Mouse (Mus musculus): ENCODE measurements around the gene Cep250. TPM values are rescaled to one million over a fixed set of nuclear protein-coding genes. Genes with fewer than 3 reads are reported as not detected.
A peak's percentile ranks its signal among the peaks of the same experiment; 100 is the strongest.

Gene Cep250
- polyA plus RNA-seq, 1 experiment from 2014 or later, result 35.7 TPM

GRCm38 (mm10) chr2:155944685-155945084 lies 11.6 kb upstream of the Cep250 start:
- Histone ChIP-seq H3K4me1 (peaks cover 57% of the 10 kb centered on the region), H3K4me2 (peak overlapping the region; percentile 50), H3K36me3 (no peaks in the 10 kb centered on the region), H3K9me3 (no peaks in the 10 kb centered on the region), H3K4me3 (peak overlapping the region; percentile 21; the same call in 1 of the 2 replicates), H3K27ac (peak overlapping the region; percentile 77), H3K9ac (peak overlapping the region; percentile 59), H3K27me3 (peaks cover 7% of the 10 kb centered on the region; the same call in 1 of the 2 replicates)
- no peak for ATAC-seq (ENCODE audit: insufficient number of reproducible peaks, insufficient read depth, low FRiP score, low TSS enrichment, low read depth)
- WGBS, result 75% methylated on average over 4 of the region's 4 CpGs

GRCm38 (mm10) chr2:155945124-155945523 lies 11.1 kb upstream of the Cep250 start, which contains the start of gene Gdf5:
Gdf5 (minus strand) TSS chr2:155945367.
- Histone ChIP-seq H3K27ac (peak within 1 kb of the TSS; percentile 77), H3K4me2 (peak within 1 kb of the TSS; percentile 50), H3K9ac (peak within 1 kb of the TSS; percentile 59), H3K36me3 (no peaks in the 10 kb centered on the region), H3K9me3 (no peaks in the 10 kb centered on the region), H3K27me3 (peaks cover 7% of the 10 kb centered on the region; the same call in 1 of the 2 replicates), H3K4me1 (peaks cover 62% of the 10 kb centered on the region), H3K4me3 (peak within 1 kb of the TSS; percentile 21)
- ATAC-seq (ENCODE audit: insufficient number of reproducible peaks, insufficient read depth, low FRiP score, low TSS enrichment, low read depth), result no peak
- 20% methylated on average over 13 of the region's 13 CpGs for WGBS

DNA sequence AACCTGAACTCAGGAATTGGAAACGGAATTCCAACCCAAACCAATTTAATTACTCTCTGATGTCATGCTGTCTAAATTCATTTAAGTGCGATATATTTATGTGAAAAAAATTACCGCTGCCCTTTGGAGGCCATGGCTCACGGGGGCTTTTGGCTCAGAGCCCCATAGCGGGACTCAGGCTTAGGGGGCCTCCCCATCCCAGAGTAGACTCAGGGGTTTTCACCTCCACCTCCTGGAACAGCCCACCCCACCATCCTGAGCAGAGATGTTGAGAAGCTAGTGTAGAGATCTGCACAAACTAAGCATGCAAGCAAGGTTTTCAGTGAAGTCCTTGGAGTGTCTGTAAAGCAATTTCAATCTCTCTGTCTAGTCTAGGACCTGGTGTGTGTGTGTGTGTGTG lies 10.7 kb upstream of the Cep250 start:
- no peak overlapping the region for H3K9ac ChIP-seq
- ATAC-seq (ENCODE audit: insufficient number of reproducible peaks, insufficient read depth, low FRiP score, low TSS enrichment, low read depth), result no peak
- H3K4me1 ChIP-seq, result peaks cover 62% of the 10 kb centered on the region
- peak overlapping the region; percentile 50 for H3K4me2 ChIP-seq
- peaks cover 7% of the 10 kb centered on the region; the same call in 1 of the 2 replicates for H3K27me3 ChIP-seq
- no peaks in the 10 kb centered on the region for H3K9me3 ChIP-seq
- H3K27ac ChIP-seq, result peak overlapping the region; percentile 8; the same call in 1 of the 2 replicates
- 32% methylated on average over 5 of the region's 5 CpGs for WGBS
- H3K4me3 ChIP-seq, result no peak overlapping the region
- no peaks in the 10 kb centered on the region for H3K36me3 ChIP-seq

DNA sequence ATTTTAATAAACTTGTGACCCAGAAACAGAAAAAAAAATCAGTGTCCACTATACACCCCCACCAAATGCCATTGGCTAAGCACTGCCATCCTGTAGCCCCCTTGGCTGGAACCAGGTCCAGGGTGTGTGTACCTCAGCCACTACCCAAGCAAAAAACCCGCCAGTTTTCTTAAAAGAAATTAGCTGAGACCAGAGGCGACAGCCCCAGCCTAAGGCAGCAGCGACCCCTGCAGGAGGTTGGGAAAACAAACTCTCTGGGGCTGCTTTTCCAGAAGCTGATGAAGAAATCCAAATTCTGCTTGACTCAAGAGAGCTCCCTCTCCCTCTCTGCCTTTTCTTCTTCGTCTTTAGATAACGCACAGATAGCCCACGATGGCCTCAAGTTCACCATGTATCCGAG lies 10.2 kb upstream of the Cep250 start:
- H3K4me1 ChIP-seq, result peaks cover 62% of the 10 kb centered on the region
- 3% methylated on average over 7 of the region's 7 CpGs for WGBS
- peaks cover 7% of the 10 kb centered on the region; the same call in 1 of the 2 replicates for H3K27me3 ChIP-seq
- no peak overlapping the region; the same call in 1 of the 2 replicates for H3K27ac ChIP-seq
- H3K9me3 ChIP-seq, result no peaks in the 10 kb centered on the region
- H3K36me3 ChIP-seq, result no peaks in the 10 kb centered on the region
- H3K9ac ChIP-seq, result no peak overlapping the region
- no peak overlapping the region for H3K4me2 ChIP-seq
- ATAC-seq (ENCODE audit: insufficient number of reproducible peaks, insufficient read depth, low FRiP score, low TSS enrichment, low read depth), result no peak
- H3K4me3 ChIP-seq, result no peak overlapping the region

GRCm38 (mm10) chr2:155946499-155946898 lies 9.8 kb upstream of the Cep250 start:
- Histone ChIP-seq H3K4me3 (no peak overlapping the region), H3K27me3 (peaks cover 7% of the 10 kb centered on the region; the same call in 1 of the 2 replicates), H3K4me1 (peaks cover 62% of the 10 kb centered on the region), H3K27ac (no peak overlapping the region), H3K9ac (no peak overlapping the region), H3K9me3 (no peaks in the 10 kb centered on the region), H3K36me3 (no peaks in the 10 kb centered on the region), H3K4me2 (no peak overlapping the region)
- WGBS, result 20% methylated on average over 4 of the region's 4 CpGs
- ATAC-seq (ENCODE audit: insufficient number of reproducible peaks, insufficient read depth, low FRiP score, low TSS enrichment, low read depth), result no peak

DNA sequence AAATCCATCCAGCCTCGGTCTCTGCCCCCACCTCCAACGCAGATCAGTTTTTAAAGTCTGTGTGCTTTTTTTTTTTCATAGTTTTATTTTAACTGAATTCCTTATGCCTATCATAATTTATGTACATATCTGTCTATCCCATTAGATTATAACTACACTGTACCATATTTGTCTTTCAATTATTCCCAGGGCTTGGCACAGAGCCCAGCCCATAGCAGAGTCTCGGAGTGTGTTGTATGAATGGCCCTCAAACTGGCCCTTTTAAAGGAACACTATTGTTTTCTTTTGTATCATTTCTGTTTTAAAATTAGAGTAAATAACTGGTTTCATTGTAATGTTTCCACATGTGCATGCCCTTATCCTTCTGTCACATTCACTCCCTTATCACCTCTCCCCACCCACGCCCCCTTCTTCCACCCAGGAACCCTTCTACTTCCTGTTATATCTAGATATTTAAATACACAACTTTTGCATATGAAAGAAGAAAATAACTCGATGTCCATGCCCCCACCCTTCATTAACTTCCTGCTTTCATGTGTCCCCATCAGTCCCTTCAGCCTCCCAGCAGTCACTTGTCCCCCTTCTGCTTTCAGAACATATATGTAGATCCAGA lies 8.8 kb upstream of the Cep250 start:
- Histone ChIP-seq H3K27ac (no peak overlapping the region), H3K4me3 (no peak overlapping the region), H3K9me3 (no peaks in the 10 kb centered on the region), H3K36me3 (no peaks in the 10 kb centered on the region), H3K27me3 (peaks cover 7% of the 10 kb centered on the region; the same call in 1 of the 2 replicates), H3K4me2 (no peak overlapping the region), H3K9ac (no peak overlapping the region), H3K4me1 (peaks cover 60% of the 10 kb centered on the region)
- no peak for ATAC-seq (ENCODE audit: insufficient number of reproducible peaks, insufficient read depth, low FRiP score, low TSS enrichment, low read depth)
- WGBS, result 57% methylated on average over 5 of the region's 5 CpGs

DNA sequence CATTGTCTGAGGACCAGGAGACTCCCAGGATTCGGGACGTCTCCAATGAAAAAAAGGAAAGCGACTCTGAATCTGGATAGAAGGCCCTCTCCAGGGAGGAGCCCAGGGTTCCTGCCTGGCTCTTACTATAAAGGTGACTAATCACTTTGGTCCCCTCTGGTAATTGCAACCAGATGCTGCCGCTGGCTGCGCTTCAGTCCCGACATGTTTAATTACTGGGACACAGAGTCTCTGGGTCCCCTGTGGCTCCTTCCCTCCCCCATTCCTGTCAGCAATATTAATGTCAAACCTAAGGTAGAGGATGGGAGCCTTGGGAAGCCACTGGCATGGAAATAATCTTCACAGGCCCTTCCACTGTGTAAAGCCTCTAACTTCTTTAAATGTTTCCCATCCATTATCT lies 6.9 kb upstream of the Cep250 start:
- Histone ChIP-seq H3K9me3 (no peaks in the 10 kb centered on the region), H3K27ac (no peak overlapping the region), H3K4me1 (peaks cover 47% of the 10 kb centered on the region), H3K27me3 (peaks cover 2% of the 10 kb centered on the region; the same call in 1 of the 2 replicates), H3K4me3 (no peak overlapping the region), H3K36me3 (no peaks in the 10 kb centered on the region), H3K9ac (0 out of 2 replicates have a peak overlapping the region, but pooled peaks have one; percentile 16), H3K4me2 (no peak overlapping the region)
- WGBS, result 9% methylated on average over 6 of the region's 6 CpGs
- ATAC-seq (ENCODE audit: insufficient number of reproducible peaks, insufficient read depth, low FRiP score, low TSS enrichment, low read depth), result no peak

DNA sequence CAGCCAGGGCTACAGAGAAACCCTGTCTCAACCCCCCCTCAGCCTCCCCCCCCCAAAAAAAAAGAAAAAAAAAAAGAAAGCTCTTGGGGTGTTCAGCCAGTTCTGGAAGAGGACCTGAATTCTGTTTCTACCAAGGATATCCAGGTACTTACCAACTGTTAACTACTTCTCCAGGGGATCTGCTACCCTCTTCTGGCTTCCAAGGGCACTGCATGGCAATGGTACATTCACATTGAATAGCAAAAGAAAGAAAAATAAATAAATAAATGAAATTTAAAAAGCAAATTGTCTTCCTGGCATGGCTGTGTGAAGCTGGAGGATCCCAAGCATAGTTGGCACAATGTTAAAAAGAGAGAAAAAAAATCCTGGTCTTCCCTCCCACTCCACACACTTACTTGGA lies 4.3 kb upstream of the Cep250 start:
- ATAC-seq (ENCODE audit: insufficient number of reproducible peaks, insufficient read depth, low FRiP score, low TSS enrichment, low read depth), result no peak
- H3K36me3 ChIP-seq, result no peaks in the 10 kb centered on the region

DNA sequence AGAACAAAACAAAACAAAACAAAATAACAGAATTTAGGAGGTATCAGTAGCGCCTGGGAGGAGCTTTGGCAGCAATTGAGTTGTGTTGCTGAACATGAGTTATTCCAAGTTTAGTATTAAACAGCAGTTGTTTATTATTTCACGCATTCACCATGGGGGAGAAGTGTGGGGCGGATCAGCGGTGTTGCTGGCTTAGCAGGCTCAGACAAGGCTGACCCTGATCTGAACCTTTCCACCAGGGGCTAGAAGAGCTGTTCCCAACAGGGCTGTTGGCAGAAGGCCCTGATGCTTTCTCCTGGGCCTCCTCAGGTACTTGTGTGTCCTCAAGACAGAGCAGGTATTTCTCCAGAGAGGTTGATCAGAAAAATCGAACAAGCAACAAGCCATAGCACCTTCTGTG lies 3.7 kb downstream of the Cep250 start:
- Histone ChIP-seq H3K4me2 (no peak overlapping the region), H3K9ac (no peak overlapping the region), H3K36me3 (peaks cover 45% of the 10 kb centered on the region), H3K4me1 (peaks cover 13% of the 10 kb centered on the region), H3K9me3 (no peaks in the 10 kb centered on the region), H3K27ac (no peak overlapping the region), H3K4me3 (no peak overlapping the region), H3K27me3 (no peaks in the 10 kb centered on the region)
- WGBS, result 92% methylated on average over 5 of the region's 5 CpGs
- no peak for ATAC-seq (ENCODE audit: insufficient number of reproducible peaks, insufficient read depth, low FRiP score, low TSS enrichment, low read depth)

More for the DNA sequence above, 4.3 kb upstream of the Cep250 start:
- no peak overlapping the region for H3K9ac ChIP-seq
- H3K9me3 ChIP-seq, result no peaks in the 10 kb centered on the region
- peaks cover under 1% of the 10 kb centered on the region; the same call in 1 of the 2 replicates for H3K27me3 ChIP-seq
- H3K4me2 ChIP-seq, result no peak overlapping the region
- H3K4me3 ChIP-seq, result no peak overlapping the region
- no peak overlapping the region for H3K27ac ChIP-seq
- peaks cover 21% of the 10 kb centered on the region for H3K4me1 ChIP-seq

DNA sequence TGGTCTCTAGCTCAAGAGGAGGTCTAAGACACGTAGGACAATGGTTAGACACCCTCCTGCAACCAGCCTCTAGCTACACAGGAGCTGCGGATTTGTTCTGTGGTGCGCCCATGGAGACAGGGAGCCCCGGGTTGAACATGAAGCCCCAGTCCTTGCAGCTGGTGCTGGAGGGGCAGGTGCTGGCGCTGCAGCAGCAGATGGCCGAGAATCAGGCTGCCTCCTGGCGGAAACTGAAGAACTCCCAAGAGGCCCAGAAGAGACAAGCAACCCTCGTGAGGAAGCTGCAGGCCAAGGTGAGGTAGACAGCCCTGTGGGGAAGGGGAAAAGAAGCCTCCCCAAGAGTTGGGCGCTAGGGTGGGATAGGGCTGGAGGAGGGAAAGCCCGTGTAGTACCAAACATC lies 5.6 kb downstream of the Cep250 start:
- no peak for ATAC-seq (ENCODE audit: insufficient number of reproducible peaks, insufficient read depth, low FRiP score, low TSS enrichment, low read depth)
- Histone ChIP-seq H3K27ac (no peak overlapping the region), H3K4me3 (no peak overlapping the region), H3K9ac (no peak overlapping the region), H3K9me3 (no peaks in the 10 kb centered on the region), H3K27me3 (no peaks in the 10 kb centered on the region), H3K4me2 (no peak overlapping the region), H3K4me1 (peaks cover 13% of the 10 kb centered on the region), H3K36me3 (peaks cover 61% of the 10 kb centered on the region)
- 77% methylated on average over 10 of the region's 10 CpGs for WGBS

DNA sequence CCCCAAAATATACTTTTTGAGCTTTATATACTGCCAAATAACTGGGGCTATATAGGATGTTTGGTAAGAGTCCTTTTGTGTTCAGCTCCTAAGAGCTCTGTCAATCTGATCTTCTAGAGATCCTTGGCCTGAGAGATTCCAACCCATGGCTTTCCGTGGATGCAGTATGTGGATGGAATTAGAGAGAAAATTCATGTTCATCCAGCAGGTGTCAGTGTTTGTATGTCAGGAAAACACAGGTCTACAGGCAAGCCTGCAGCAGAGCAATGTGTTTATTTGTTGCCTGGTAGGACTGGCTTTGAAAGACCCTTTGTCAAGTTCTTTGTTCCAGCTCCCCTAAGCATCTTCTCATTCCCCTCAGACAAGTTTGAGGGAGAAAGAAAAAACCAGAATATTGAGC lies 6.7 kb downstream of the Cep250 start:
- H3K4me3 ChIP-seq, result no peak overlapping the region
- ATAC-seq (ENCODE audit: insufficient number of reproducible peaks, insufficient read depth, low FRiP score, low TSS enrichment, low read depth), result no peak
- H3K27ac ChIP-seq, result no peak overlapping the region
- 31% methylated on average over 1 of the region's 1 CpGs for WGBS
- no peak overlapping the region for H3K4me2 ChIP-seq
- peaks cover 5% of the 10 kb centered on the region; the same call in 1 of the 2 replicates for H3K4me1 ChIP-seq
- H3K9ac ChIP-seq, result no peak overlapping the region
- H3K36me3 ChIP-seq, result peaks cover 72% of the 10 kb centered on the region
- no peaks in the 10 kb centered on the region for H3K9me3 ChIP-seq
- no peaks in the 10 kb centered on the region for H3K27me3 ChIP-seq

- Histone ChIP-seq H3K4me3 (no peak overlapping the region), H3K4me2 (no peak overlapping the region), H3K9me3 (no peaks in the 10 kb centered on the region), H3K36me3 (peaks cover 89% of the 10 kb centered on the region), H3K27me3 (no peaks in the 10 kb centered on the region), H3K27ac (no peak overlapping the region), H3K9ac (no peak overlapping the region), H3K4me1 (no peaks in the 10 kb centered on the region)
- no peak for ATAC-seq (ENCODE audit: insufficient number of reproducible peaks, insufficient read depth, low FRiP score, low TSS enrichment, low read depth)
- WGBS, result 78% methylated on average over 6 of the region's 6 CpGs
These were observed 17.1 kb downstream of the Cep250 start for GRCm38 (mm10) chr2:155973348-155973747.
